9 mouse cellular contexts compared by ENCODE assay signal in the genomic region with DNA sequence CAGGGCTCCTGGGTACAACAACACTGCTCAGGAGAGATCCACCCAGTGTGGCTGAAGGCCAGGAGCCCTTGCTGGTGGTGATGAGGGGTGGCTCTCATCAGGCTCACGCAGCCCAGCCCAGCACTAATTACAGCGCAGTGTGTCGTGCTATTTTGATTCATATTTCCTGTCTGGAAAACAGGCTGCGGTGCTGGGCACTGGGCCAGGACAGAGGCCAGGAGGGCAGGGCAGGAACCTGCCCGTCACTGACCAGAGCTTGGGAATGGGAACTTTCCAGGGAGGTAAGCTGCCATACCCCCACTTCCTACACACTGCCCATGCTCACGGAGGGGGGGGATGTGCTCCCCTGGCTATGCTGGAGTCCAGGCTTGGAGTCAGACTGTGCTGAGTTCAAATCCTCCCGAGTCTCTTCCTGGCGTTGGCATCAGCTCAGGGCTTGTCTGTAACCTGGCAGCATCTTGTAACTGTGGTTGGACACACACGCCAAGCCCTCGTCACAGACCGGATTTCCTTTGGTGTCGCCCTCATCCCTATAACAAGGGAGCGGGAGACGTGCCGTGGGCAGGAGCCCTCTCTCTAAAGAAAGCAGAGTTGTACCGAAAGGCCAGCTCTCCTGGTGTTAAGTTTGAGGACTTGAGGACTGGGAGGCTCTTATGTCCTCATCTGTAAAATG.
DNase-seq lines count a peak whose midpoint lies in the region; ATAC-seq lines count a peak whose summit lies in the region.
"Had no signal": no experiment of that assay in that cellular context is flagged by ENCODE, and none has a peak within 500 bp of the region (broad histone marks: within the 10 kb centered on the region; RNA-seq: fewer than 3 reads in every experiment).

No protein-coding gene starts in this region.

- H3K4me2 ChIP-seq in heart, embryonic 12.5 days, result no peak overlapping the region
- H3K4me2 ChIP-seq in forebrain, embryonic 15.5 days (replicated peaks), result no peak overlapping the region

- H3K36me3 ChIP-seq in heart, embryonic 12.5 days, result no peaks in the 10 kb centered on the region
- H3K36me3 ChIP-seq in forebrain, embryonic 15.5 days, result no peaks in the 10 kb centered on the region

- peak; percentile 75 for ATAC-seq in heart, embryonic 12.5 days (ENCODE audit: insufficient number of reproducible peaks, low FRiP score)
- no peak for ATAC-seq in forebrain, embryonic 15.5 days (replicated peaks)

- H3K9me3 ChIP-seq in heart, embryonic 12.5 days (replicated peaks), result no peaks in the 10 kb centered on the region
- no peaks in the 10 kb centered on the region for H3K9me3 ChIP-seq in forebrain, embryonic 15.5 days

- DNase-seq in testis, postnatal 10 days (ENCODE audit: low spot score), result peak; percentile 72
- DNase-seq in testis, postnatal 14 days (ENCODE audit: low spot score), result no peak
- peak; percentile 91 to 93 for DNase-seq in kidney, postnatal 25 days
- no peak for DNase-seq in yolk sac, embryonic 10.5 days (ENCODE audit: low spot score)
- DNase-seq in frontal cortex, postnatal 10 days (ENCODE audit: low spot score in 2 of 2), result no peak
- DNase-seq in natural killer cell, adult 2 months (ENCODE audit: low spot score in 2 of 2), result no peak
- DNase-seq: cerebellum, adult 18-20 months had no signal

- no peak overlapping the region for H3K4me3 ChIP-seq in heart, embryonic 12.5 days
- no peak overlapping the region for H3K4me3 ChIP-seq in forebrain, embryonic 15.5 days

- 60% methylated on average over 16 of the region's 16 CpGs for WGBS in heart, embryonic 12.5 days
- WGBS in forebrain, embryonic 15.5 days, result 79% methylated on average over 16 of the region's 16 CpGs

- H3K27me3 ChIP-seq in heart, embryonic 12.5 days (replicated peaks), result no peaks in the 10 kb centered on the region
- no peaks in the 10 kb centered on the region for H3K27me3 ChIP-seq in forebrain, embryonic 15.5 days

- H3K9ac ChIP-seq in heart, embryonic 12.5 days, result no peak overlapping the region
- no peak overlapping the region for H3K9ac ChIP-seq in forebrain, embryonic 15.5 days (replicated peaks)

- peak overlapping the region; percentile 12; the same call in 1 of the 2 replicates for H3K27ac ChIP-seq in heart, embryonic 12.5 days (ENCODE audit: poor library complexity, severe bottlenecking)
- no peak overlapping the region for H3K27ac ChIP-seq in forebrain, embryonic 15.5 days (replicated peaks)

- peaks cover 19% of the 10 kb centered on the region for H3K4me1 ChIP-seq in heart, embryonic 12.5 days (replicated peaks)
- H3K4me1 ChIP-seq in forebrain, embryonic 15.5 days, result no peaks in the 10 kb centered on the region

Comparison
In these comparisons a context has a peak if more than half of its experiments do, and no peak if none do; other contexts are left out.
1. DNase-seq: peak in testis, postnatal 10 days (single experiment) and kidney, postnatal 25 days (2 of 2); none in testis, postnatal 14 days (single experiment), yolk sac, embryonic 10.5 days (single experiment), frontal cortex, postnatal 10 days (0 of 2) and natural killer cell, adult 2 months (0 of 2).